Mouse (Mus musculus) stomach, embryonic 14.5 days (tissue): ENCODE data around the gene Gpr37l1. TPM values are rescaled to one million over a fixed set of nuclear protein-coding genes. Genes with fewer than 3 reads are reported as not detected.

Source experiments
- polyA plus RNA-seq: library from polyadenylated mRNA; unstranded; fragments of >200 nt; fragmentation: Nextera tagmentation; extraction: Ambion mirVana; gene quantifications from 2 replicates; pipeline ENCODE4 v1.2.1, GENCODE M21; 2014

Gene Gpr37l1
- polyA plus RNA-seq, 1 experiment from 2014 or later: 0.69 TPM

Other genes with a start within 250 kb of the Gpr37l1 start
- gene Ppp1r12b, start 211.7 kb downstream of the Gpr37l1 start, polyA plus RNA-seq: 28.9 and 32.8 TPM in 2 replicates
- gene Ube2t, start 205.1 kb downstream of the Gpr37l1 start, polyA plus RNA-seq: 34.2 and 35.1 TPM in 2 replicates
- 1.5 and 1.8 TPM in 2 replicates for gene Lgr6, start 62.4 kb downstream of the Gpr37l1 start, polyA plus RNA-seq
- gene Ptpn7, start 35.0 kb downstream of the Gpr37l1 start, polyA plus RNA-seq: 1.1 and 1.2 TPM in 2 replicates
- gene Arl8a, start 20.9 kb downstream of the Gpr37l1 start, polyA plus RNA-seq: 55.5 and 57.4 TPM in 2 replicates
- gene Elf3, start 90.9 kb upstream of the Gpr37l1 start, polyA plus RNA-seq: 98.9 and 104 TPM in 2 replicates
- gene Rnpep, start 116.4 kb upstream of the Gpr37l1 start, polyA plus RNA-seq: 124 and 128 TPM in 2 replicates
- 179 and 203 TPM in 2 replicates for gene Timm17a, start 146.1 kb upstream of the Gpr37l1 start, polyA plus RNA-seq
- 12.6 and 13.2 TPM in 2 replicates for gene Lmod1, start 157.1 kb upstream of the Gpr37l1 start, polyA plus RNA-seq
- gene Shisa4, start 207.6 kb upstream of the Gpr37l1 start, polyA plus RNA-seq: 41.4 and 44.5 TPM in 2 replicates